Mouse (Mus musculus) ES-Bruce4 (cell line): ENCODE data around the gene E2f1. TPM values are rescaled to one million over a fixed set of nuclear protein-coding genes. Genes with fewer than 3 reads are reported as not detected.

Experiments
- H3K27ac ChIP-seq: 2 replicates; pipeline ENCODE4 v1.5.1; 2012; ENCODE audit warnings: low read length, inconsistent platforms; ENCODE audit not compliant: insufficient read depth
- H3K27me3 ChIP-seq: 2 replicates; pipeline ENCODE4 v1.6.1; 2012; ENCODE audit warnings: mild to moderate bottlenecking, low read length, inconsistent platforms; ENCODE audit not compliant: control insufficient read depth, poor library complexity, insufficient read depth, severe bottlenecking
- H3K36me3 ChIP-seq: 2 replicates; pipeline ENCODE4 v1.6.1; 2012; ENCODE audit warnings: inconsistent platforms, mild to moderate bottlenecking, low read length, moderate library complexity; ENCODE audit not compliant: control insufficient read depth, poor library complexity, insufficient read depth, severe bottlenecking
- H3K4me1 ChIP-seq: one replicate; pipeline ENCODE4 v1.8.1; 2011; ENCODE audit warnings: low read length; ENCODE audit not compliant: control insufficient read depth, insufficient read depth
- H3K4me3 ChIP-seq: 2 replicates; pipeline ENCODE4 v1.5.1; 2011; ENCODE audit warnings: low read depth, mild to moderate bottlenecking, low read length
- H3K9ac ChIP-seq: 2 replicates; pipeline ENCODE4 v1.6.1; 2012; ENCODE audit warnings: low read depth, mild to moderate bottlenecking, inconsistent platforms; ENCODE audit not compliant: poor library complexity, severe bottlenecking
- H3K9me3 ChIP-seq: replicated peaks from 2 replicates; pipeline ENCODE4 v1.6.1; 2012; ENCODE audit warnings: mild to moderate bottlenecking, low read length, inconsistent platforms; ENCODE audit not compliant: control insufficient read depth, poor library complexity, insufficient read depth, severe bottlenecking
- CTCF ChIP-seq: IDR thresholded peaks from one replicate; pipeline ENCODE4 v1.8.1; 2011; ENCODE audit warnings: low read depth, low read length
- EP300 ChIP-seq: IDR thresholded peaks from 2 replicates; pipeline ENCODE4 v1.6.1; 2011; ENCODE audit warnings: low read depth, low read length; ENCODE audit not compliant: insufficient read depth
- POLR2A ChIP-seq: IDR thresholded peaks from one replicate; pipeline ENCODE4 v1.8.1; 2011; ENCODE audit warnings: low read length; ENCODE audit not compliant: insufficient read depth
- polyA plus RNA-seq: library from polyadenylated mRNA; stranded (reverse); fragments of >200 nt; gene quantifications from 2 replicates; pipeline ENCODE4 v1.2.4, GENCODE M21; 2011; ENCODE audit warnings: low read depth; ENCODE audit not compliant: missing spikeins, insufficient read depth, insufficient read length

E2f1 gene
- polyA plus RNA-seq, 1 experiment, result 28.0 TPM

GRCm38 (mm10) chr2:154569071-154569748, 482 bp downstream of the E2f1 start:
- Histone ChIP-seq H3K9ac (peak overlapping the region; percentile 85), H3K27me3 (no peaks in the 10 kb centered on the region), H3K4me3 (peak overlapping the region; percentile 99), H3K36me3 (peaks cover under 1% of the 10 kb centered on the region; the same call in 1 of the 2 replicates), H3K4me1 (peaks cover 1% of the 10 kb centered on the region), H3K27ac (no peak overlapping the region), H3K9me3 (no peaks in the 10 kb centered on the region)
- TF ChIP-seq EP300 (no peak), POLR2A (no peak), CTCF (no peak)

GRCm38 (mm10) chr2:154568329-154569070, 1.2 kb downstream of the E2f1 start:
- Histone ChIP-seq H3K9ac (peak overlapping the region; percentile 85), H3K9me3 (no peaks in the 10 kb centered on the region), H3K4me1 (peaks cover 1% of the 10 kb centered on the region), H3K36me3 (peaks cover 4% of the 10 kb centered on the region), H3K27ac (no peak overlapping the region), H3K27me3 (no peaks in the 10 kb centered on the region), H3K4me3 (peak overlapping the region; percentile 99)
- no peak for TF ChIP-seq CTCF
- TF ChIP-seq POLR2A, result no peak
- TF ChIP-seq EP300, result no peak

GRCm38 (mm10) chr2:154567766-154568165, 1.9 kb downstream of the E2f1 start:
- no peak for TF ChIP-seq POLR2A
- Histone ChIP-seq H3K4me3 (peak overlapping the region; percentile 99), H3K9ac (peak overlapping the region; percentile 85; the same call in 1 of the 2 replicates), H3K27ac (no peak overlapping the region), H3K9me3 (no peaks in the 10 kb centered on the region), H3K36me3 (peaks cover 11% of the 10 kb centered on the region), H3K4me1 (peaks cover 1% of the 10 kb centered on the region), H3K27me3 (no peaks in the 10 kb centered on the region)

GRCm38 (mm10) chr2:154566641-154567040, 3.1 kb downstream of the E2f1 start:
- Histone ChIP-seq H3K9ac (no peak overlapping the region), H3K27ac (no peak overlapping the region), H3K36me3 (peaks cover 15% of the 10 kb centered on the region), H3K27me3 (no peaks in the 10 kb centered on the region), H3K4me3 (no peak overlapping the region), H3K4me1 (peaks cover 1% of the 10 kb centered on the region), H3K9me3 (no peaks in the 10 kb centered on the region)
- TF ChIP-seq CTCF (no peak), EP300 (no peak), POLR2A (no peak)

- H3K36me3 ChIP-seq, result peaks cover 16% of the 10 kb centered on the region
- H3K9ac ChIP-seq, result no peak overlapping the region
- H3K27ac ChIP-seq, result no peak overlapping the region
- peaks cover 1% of the 10 kb centered on the region for H3K4me1 ChIP-seq
- H3K4me3 ChIP-seq, result no peak overlapping the region
- TF ChIP-seq CTCF (no peak), POLR2A (no peak), EP300 (no peak)
- no peaks in the 10 kb centered on the region for H3K9me3 ChIP-seq
- H3K27me3 ChIP-seq, result no peaks in the 10 kb centered on the region
Observed at GRCm38 (mm10) chr2:154565562-154565961, 4.1 kb downstream of the E2f1 start.

GRCm38 (mm10) chr2:154563612-154564170, 6.0 kb downstream of the E2f1 start:
- Histone ChIP-seq H3K27ac (no peak overlapping the region), H3K4me1 (peaks cover 1% of the 10 kb centered on the region), H3K27me3 (no peaks in the 10 kb centered on the region), H3K9ac (no peak overlapping the region), H3K4me3 (no peak overlapping the region), H3K36me3 (peaks cover 16% of the 10 kb centered on the region), H3K9me3 (no peaks in the 10 kb centered on the region)
- TF ChIP-seq POLR2A (no peak), CTCF (no peak), EP300 (no peak)
